Mouse (Mus musculus) limb, embryonic 10.5 days (tissue): Measurements from ENCODE around the gene Lim2. TPM values are rescaled to one million over a fixed set of nuclear protein-coding genes. Genes with fewer than 3 reads are reported as not detected.
A peak's percentile ranks its signal among the peaks of the same experiment; 100 is the strongest.

Experiments used
- DNase-seq: peaks from one replicate; pipeline ENCODE4 v3.0.0-alpha.2; 2017; ENCODE audit warnings: low spot score
- H3K27ac ChIP-seq: fragments of 300-500 bp; sonication (generic); 2 replicates; pipeline ENCODE4 v1.5.1; 2016; ENCODE audit warnings: mild to moderate bottlenecking
- H3K27me3 ChIP-seq: fragments of 300-500 bp; sonication (generic); 2 replicates; pipeline ENCODE4 v1.6.1; 2016; ENCODE audit warnings: low read depth, mild to moderate bottlenecking; ENCODE audit not compliant: poor library complexity, severe bottlenecking
- H3K36me3 ChIP-seq: fragments of 300-500 bp; sonication (generic); 2 replicates; pipeline ENCODE4 v1.6.1; 2016; ENCODE audit warnings: mild to moderate bottlenecking, moderate library complexity
- H3K4me1 ChIP-seq: fragments of 300-500 bp; sonication (generic); 2 replicates; pipeline ENCODE4 v1.6.1; 2016
- H3K4me3 ChIP-seq: fragments of 300-500 bp; sonication (generic); 2 replicates; pipeline ENCODE4 v1.5.1; 2016; ENCODE audit warnings: mild to moderate bottlenecking, moderate library complexity
- H3K9me3 ChIP-seq: fragments of 300-500 bp; sonication (generic); replicated peaks from 2 replicates; pipeline ENCODE4 v1.6.1; 2016; ENCODE audit warnings: mild to moderate bottlenecking
- WGBS: fragments of 180-500 bp; shearing (Covaris S2); methylation state at CpG from one replicate; pipeline ENCODE4 v1.1.7; 2016; 5-methylcytosine and 5-hydroxymethylcytosine counted together
- polyA plus RNA-seq: library from polyadenylated mRNA; unstranded; fragments of >200 nt; fragmentation: Nextera tagmentation; extraction: Ambion mirVana; gene quantifications from 2 replicates; pipeline ENCODE4 v1.2.1, GENCODE M21; 2016

Lim2 gene
- polyA plus RNA-seq, 1 experiment from 2014 or later, result not detected

DNA sequence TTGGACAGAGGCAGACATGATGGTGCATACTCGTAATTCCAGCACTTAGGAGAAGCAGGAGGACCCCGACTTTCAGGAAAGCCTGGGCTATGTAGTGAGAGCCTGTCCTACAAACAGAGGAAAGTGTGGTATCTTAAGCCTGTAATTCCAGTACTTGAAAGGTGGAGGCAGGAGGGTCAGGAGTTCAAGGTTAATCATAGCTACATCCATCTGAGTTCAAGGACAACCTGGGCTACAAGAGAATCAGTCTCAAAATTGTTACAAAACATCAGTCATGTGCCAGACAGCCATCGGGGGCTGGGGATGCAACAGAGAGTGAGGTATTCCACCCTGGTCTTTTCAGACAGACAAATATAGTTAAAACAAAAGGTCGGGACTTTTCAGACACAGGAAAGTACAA, 5.4 kb downstream of the Lim2 start:
- no peak for DNase-seq
- 81% methylated on average over 4 of the region's 4 CpGs for WGBS
- no peak overlapping the region for H3K4me3 ChIP-seq

DNA sequence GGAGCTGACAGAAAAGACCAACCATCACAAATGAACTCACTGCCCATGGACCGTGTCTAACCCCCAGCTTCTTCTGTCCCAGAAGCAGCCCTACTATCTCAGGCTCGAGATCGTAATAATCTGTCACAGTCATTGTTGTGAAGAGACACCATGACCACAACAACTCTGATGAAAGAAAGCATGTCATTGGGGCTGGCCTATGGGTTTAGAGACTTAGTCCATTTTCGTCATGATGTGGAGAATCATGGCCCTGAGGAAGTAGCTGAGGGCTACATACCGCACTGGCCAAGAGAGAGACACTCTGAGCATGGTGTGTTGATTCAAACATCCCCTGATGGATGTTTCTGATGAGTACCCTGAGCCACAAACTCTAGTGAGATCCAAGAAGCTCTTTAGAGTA, 7.2 kb downstream of the Lim2 start:
- H3K4me1 ChIP-seq, result no peaks in the 10 kb centered on the region
- H3K27ac ChIP-seq, result no peak overlapping the region
- DNase-seq, result no peak
- H3K36me3 ChIP-seq, result no peaks in the 10 kb centered on the region
- WGBS, result 91% methylated on average over 5 of the region's 5 CpGs
- H3K27me3 ChIP-seq, result no peaks in the 10 kb centered on the region
- H3K4me3 ChIP-seq, result no peak overlapping the region
- H3K9me3 ChIP-seq, result no peaks in the 10 kb centered on the region

More for the DNA sequence above, 5.4 kb downstream of the Lim2 start:
- no peak overlapping the region for H3K27ac ChIP-seq
- no peaks in the 10 kb centered on the region for H3K4me1 ChIP-seq
- H3K9me3 ChIP-seq, result no peaks in the 10 kb centered on the region
- H3K27me3 ChIP-seq, result no peaks in the 10 kb centered on the region
- no peaks in the 10 kb centered on the region for H3K36me3 ChIP-seq

DNA sequence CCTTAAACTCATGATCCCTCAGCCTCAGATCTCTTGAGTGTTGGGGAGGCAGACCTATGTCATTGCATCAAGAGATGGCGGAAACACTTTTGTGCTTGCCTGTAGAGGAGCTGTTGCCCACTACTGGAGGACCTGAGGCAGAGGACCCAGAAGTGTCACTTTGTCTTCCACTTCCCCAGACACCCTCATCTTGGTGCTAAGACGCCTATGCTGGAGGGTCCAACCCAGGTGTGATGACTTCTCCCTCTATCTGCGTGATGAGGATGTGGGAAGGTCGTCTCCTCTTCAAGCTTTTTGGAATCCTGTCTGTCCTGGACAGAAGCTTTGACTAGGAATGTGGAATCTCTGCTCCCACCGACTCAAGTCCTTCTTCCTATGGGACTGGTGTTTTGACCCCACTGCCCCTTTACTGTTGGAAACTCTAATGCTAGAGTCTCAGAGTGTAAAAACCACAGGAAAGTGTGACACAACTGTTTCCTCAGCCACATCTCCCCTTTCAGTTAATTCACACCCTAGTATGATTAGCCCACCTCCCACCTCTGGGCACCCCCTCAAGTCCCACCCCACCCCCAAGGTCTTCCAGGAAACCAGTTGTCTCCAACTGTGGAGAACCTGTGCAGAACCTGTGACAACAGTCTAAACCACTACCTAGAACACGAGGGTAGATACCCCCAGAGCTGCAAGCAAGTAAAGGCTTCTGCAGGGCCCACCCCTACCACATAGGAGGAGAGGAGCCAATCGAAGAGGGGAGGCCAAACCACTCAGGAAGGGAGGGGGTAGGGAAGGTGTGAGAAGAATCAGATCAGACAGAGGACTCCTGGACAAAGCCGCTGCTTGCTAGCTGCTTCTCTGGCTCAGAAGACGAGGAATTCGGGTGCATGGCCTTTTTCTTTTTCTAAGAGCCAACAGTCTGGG, 9.1 kb downstream of the Lim2 start, which contains the start of gene Nkg7:
Gene Nkg7, plus strand, starts transcription at position 733 of the 915 bp plus-strand sequence.
- Histone ChIP-seq H3K27ac (no peak within 1 kb of the TSS), H3K36me3 (no peaks in the 10 kb centered on the region), H3K27me3 (no peaks in the 10 kb centered on the region), H3K4me1 (no peaks in the 10 kb centered on the region), H3K4me3 (no peak within 1 kb of the TSS), H3K9me3 (no peaks in the 10 kb centered on the region)
- 71% methylated on average over 10 of the region's 10 CpGs for WGBS
- no peak for DNase-seq

DNA sequence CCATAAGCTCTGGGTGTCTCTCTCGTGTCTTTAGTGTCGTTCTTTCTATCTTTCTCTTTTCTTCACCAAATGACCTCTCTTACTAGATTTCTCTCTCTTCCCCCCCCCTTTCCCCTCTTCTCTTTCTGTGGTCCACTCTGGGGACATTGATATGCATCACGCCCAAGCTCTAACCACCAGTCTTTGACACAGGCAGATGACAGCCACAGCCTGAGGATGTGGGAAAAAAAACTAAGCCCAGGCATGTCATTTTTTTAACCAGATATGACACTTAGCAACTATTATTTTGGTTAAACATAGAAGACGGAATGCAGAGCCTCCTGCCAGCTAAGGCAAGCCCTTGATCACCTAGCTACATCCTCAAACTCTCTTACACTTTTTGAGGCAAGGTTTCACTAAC, 11.1 kb downstream of the Lim2 start:
- H3K27me3 ChIP-seq, result no peaks in the 10 kb centered on the region
- WGBS, result 83% methylated on average over 4 of the region's 4 CpGs
- peaks cover 6% of the 10 kb centered on the region for H3K4me1 ChIP-seq
- H3K9me3 ChIP-seq, result no peaks in the 10 kb centered on the region
- H3K36me3 ChIP-seq, result no peaks in the 10 kb centered on the region
- no peak overlapping the region for H3K27ac ChIP-seq
- H3K4me3 ChIP-seq, result no peak overlapping the region
- no peak for DNase-seq

DNA sequence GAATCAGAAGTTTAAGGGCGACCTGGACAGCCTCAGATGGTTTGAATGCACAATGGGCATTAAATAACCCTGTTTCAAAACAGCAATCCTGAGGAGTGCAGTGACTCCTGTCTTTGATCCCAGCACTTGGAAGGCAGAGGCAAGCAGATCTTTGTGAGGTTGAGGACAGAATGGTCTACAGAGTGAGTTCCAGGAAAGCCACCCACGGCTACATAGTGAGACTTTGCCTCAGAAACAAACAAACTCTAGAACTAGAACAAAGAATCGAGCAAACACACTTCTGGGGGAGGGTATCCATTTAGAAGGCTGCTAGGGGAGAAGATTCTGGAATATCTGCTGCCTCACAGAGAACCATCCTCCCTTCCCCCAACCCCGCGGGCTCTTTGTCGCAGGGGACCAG, 13.0 kb downstream of the Lim2 start, which contains the start of gene Cldnd2:
Gene Cldnd2, plus strand, starts transcription at position 301 of the 400 bp plus-strand sequence.
- Histone ChIP-seq H3K4me3 (no peak within 1 kb of the TSS), H3K9me3 (no peaks in the 10 kb centered on the region), H3K4me1 (peaks cover 16% of the 10 kb centered on the region), H3K36me3 (no peaks in the 10 kb centered on the region), H3K27me3 (no peaks in the 10 kb centered on the region), H3K27ac (no peak within 1 kb of the TSS)
- WGBS, result 85% methylated on average over 6 of the region's 6 CpGs
- no peak for DNase-seq

DNA sequence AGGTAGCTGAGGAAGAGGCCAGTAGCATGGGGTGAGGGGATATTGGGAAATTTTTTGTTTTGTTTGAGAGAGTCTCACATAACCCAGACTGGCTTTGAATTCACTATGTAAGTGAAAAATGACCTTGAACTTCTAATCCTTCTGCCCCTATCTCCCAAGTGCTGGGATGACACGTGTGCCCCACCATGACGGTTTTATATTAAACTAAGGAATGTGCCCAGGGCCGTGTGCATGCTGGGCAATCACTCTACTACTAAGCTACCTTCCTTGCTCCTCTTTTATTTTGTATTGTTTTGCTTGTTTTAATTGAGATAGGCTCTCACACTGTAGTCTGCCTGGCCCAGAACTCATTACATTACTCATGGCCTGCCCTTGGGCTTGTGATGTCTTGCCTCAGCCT, 13.6 kb downstream of the Lim2 start:
- no peak overlapping the region for H3K27ac ChIP-seq
- H3K4me1 ChIP-seq, result peaks cover 16% of the 10 kb centered on the region
- H3K4me3 ChIP-seq, result no peak overlapping the region
- no peaks in the 10 kb centered on the region for H3K27me3 ChIP-seq
- H3K36me3 ChIP-seq, result no peaks in the 10 kb centered on the region
- no peaks in the 10 kb centered on the region for H3K9me3 ChIP-seq
- 88% methylated on average over 3 of the region's 3 CpGs for WGBS
- no peak for DNase-seq

DNA sequence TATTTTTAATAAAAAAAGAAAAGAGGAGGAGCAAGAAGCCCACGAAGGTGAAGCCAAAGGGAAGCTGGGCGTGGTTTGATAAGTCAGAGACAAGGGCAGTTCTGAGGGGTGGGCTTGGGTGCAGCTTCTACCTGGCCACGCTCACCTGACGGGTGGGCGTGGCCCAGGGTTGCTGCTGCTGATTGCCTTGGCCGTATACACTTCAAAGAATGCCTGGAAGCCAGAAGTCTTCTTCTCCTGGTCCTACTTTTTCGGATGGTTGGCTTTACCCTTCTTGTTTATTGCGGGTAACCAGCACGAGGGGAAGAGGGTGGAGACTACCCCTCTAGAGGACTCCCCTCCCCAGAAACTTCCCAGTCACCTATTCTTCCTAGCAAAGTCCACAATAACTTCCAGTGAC, 15.2 kb downstream of the Lim2 start:
- H3K9me3 ChIP-seq, result no peaks in the 10 kb centered on the region
- no peaks in the 10 kb centered on the region for H3K27me3 ChIP-seq
- H3K36me3 ChIP-seq, result no peaks in the 10 kb centered on the region
- peaks cover 16% of the 10 kb centered on the region for H3K4me1 ChIP-seq
- WGBS, result 9% methylated on average over 9 of the region's 9 CpGs
- peak overlapping the region; percentile 65 for H3K4me3 ChIP-seq
- no peak for DNase-seq
- peak overlapping the region; percentile 86 for H3K27ac ChIP-seq

DNA sequence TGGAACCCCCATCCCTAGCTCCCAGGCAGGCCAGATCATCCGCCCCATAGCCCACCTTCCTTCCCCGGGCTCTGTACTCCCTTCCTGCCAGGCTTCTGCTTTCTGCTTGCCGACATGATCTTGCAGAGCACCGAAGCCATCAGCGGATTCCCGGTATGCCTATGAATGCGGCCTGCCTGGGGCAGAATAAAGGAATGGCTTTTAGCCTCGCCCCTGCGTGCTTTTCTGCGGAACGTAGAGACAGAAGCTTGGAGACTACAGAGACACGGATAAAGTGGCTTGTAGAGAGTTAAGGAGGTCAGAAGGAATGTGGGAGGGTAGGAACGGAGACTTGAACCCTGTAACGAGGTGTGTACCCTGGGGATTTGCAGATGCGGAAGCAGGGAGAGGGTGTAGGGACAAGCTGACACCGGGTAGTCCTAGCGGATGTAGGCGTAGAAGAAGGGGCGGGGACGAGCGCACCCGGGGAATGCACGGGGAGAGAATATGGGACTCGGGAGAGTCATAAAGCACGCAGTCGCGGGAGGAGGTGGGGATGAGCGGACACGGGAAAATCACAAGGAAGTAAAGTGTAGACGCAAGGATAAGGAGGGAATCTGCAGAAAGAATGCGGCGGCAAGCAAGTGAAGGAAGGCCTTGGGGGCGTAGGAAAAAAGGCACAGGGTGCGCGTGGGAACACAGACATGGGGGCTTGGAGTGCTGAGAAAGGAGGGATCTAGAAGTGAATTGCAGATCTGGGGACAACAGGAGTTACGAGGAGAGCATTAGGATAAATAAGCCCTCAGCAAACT, 15.9 kb downstream of the Lim2 start:
- Histone ChIP-seq H3K4me1 (peaks cover 16% of the 10 kb centered on the region), H3K27ac (peak overlapping the region; percentile 86), H3K4me3 (peak overlapping the region; percentile 65), H3K36me3 (no peaks in the 10 kb centered on the region), H3K9me3 (no peaks in the 10 kb centered on the region), H3K27me3 (no peaks in the 10 kb centered on the region)
- 2% methylated on average over 36 of the region's 36 CpGs for WGBS
- DNase-seq, result peak; percentile 73

DNA sequence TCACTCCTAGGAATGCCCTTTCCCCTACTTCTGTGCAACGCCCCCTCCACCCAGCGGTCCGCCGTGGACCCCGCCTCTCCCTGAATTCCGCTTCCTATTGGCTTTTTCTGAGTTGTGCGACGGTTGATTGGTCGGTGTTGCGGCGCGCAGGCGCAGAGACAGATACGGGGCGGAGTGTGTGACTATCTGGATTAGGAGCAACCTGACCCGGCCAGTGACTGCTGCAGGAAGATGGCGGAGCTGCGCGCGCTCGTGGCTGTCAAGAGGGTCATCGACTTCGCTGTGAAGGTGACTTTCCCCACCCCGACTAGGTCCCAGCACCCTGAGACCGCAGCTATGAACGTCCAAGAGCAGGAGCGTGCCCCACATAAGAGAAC, 16.4 kb downstream of the Lim2 start, which contains the start of the genes Etfb and Gm45233:
Gene Etfb, plus strand, starts transcription at position 167 of the 377 bp plus-strand sequence.
Gene Gm45233, plus strand, starts transcription at position 212 of the 377 bp plus-strand sequence.
- under 1% methylated on average over 27 of the region's 27 CpGs for WGBS
- Histone ChIP-seq H3K27ac (peak within 1 kb of the TSS; percentile 86), H3K36me3 (no peaks in the 10 kb centered on the region), H3K4me3 (peak within 1 kb of the TSS; percentile 65), H3K9me3 (no peaks in the 10 kb centered on the region), H3K27me3 (no peaks in the 10 kb centered on the region), H3K4me1 (peaks cover 16% of the 10 kb centered on the region)
- peak; percentile 94 for DNase-seq

DNA sequence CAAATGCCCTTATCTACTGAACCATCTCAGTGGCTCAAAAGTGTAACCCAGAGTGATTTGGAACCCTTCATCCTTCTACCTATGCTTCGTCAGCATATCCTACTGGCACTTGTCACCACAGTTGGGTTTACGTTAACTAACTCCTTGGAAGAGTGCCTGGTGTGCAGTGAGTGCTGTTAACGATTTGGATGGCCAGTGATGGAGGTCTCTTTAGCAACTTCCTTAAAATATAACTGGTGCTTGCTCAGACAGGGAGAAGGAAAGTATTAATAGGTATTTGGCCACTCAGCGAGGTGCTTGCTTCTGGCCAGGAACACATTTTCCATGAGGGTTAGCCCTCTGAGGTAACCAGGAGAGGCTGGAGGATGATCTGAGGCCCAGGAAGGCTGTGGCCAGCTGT, 20.3 kb downstream of the Lim2 start:
- Histone ChIP-seq H3K27me3 (no peaks in the 10 kb centered on the region), H3K27ac (no peak overlapping the region), H3K4me1 (peaks cover 13% of the 10 kb centered on the region), H3K36me3 (peaks cover 17% of the 10 kb centered on the region), H3K4me3 (no peak overlapping the region), H3K9me3 (no peaks in the 10 kb centered on the region)
- 92% methylated on average over 4 of the region's 4 CpGs for WGBS
- no peak for DNase-seq

DNA sequence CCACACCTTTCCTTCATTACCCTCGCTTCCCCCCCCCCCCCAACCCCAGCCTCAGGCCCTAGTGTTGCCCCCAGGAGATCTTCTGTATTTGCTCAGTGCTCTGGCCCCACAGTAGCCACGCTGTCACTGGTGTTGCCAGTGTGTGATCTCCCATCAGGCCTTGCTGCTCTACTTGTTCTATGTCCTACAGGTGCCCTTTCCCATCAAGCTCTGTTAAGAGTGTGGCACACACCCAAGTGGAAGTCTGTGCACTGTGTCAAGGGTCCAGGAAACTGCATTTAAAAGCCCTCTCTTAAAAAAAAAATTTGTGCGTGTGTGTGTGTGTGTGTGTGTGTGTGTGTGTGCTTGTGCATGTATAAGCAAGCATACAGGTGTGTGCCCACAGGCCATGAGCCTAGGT, 20.8 kb downstream of the Lim2 start:
- Histone ChIP-seq H3K27ac (no peak overlapping the region), H3K4me3 (no peak overlapping the region), H3K4me1 (peaks cover 10% of the 10 kb centered on the region), H3K36me3 (peaks cover 22% of the 10 kb centered on the region), H3K27me3 (no peaks in the 10 kb centered on the region), H3K9me3 (no peaks in the 10 kb centered on the region)
- 89% methylated on average over 3 of the region's 3 CpGs for WGBS
- no peak for DNase-seq

DNA sequence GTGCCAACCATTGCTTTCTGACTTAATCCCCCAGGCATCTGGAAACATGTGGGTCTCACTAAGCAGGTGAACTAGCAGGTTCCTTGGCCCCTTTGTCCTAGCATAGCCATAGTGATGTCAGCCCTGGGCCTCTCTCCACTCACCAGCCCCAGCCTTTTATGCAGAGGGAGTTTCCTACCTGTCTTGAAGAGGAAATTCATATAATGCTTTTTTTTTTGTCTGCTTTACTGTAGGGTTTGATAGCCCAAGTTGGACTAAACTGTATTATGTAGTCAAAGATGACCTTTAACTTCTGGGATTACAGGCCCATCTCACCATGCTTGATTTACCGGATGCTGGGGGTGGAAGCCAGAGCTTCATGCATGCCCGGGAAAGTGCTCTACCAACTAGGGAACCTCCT, 22.3 kb downstream of the Lim2 start:
- peaks cover 37% of the 10 kb centered on the region for H3K36me3 ChIP-seq
- peaks cover 3% of the 10 kb centered on the region for H3K4me1 ChIP-seq
- H3K27ac ChIP-seq, result no peak overlapping the region
- WGBS, result 94% methylated on average over 2 of the region's 2 CpGs
- H3K9me3 ChIP-seq, result no peaks in the 10 kb centered on the region
- DNase-seq, result no peak
- no peaks in the 10 kb centered on the region for H3K27me3 ChIP-seq
- no peak overlapping the region for H3K4me3 ChIP-seq

DNA sequence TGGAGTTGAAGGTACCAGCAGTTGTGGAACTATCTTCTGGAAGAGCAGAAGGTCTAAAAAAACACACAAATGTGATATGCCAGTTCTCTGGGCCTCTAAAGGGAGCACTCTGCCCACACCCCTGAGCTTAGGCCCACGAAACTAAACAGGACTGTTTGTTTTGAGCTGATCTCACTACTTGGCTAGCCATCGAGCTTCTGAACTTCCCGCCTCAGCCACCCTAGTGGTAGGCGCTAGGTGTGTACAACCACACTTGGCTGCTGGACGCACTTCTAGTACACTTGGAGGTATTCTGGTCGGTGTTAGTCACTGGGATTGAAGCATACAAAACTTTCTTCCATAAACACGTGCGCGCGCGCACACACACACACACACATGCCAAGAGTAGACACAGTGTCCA, 24.3 kb downstream of the Lim2 start:
- Histone ChIP-seq H3K27me3 (no peaks in the 10 kb centered on the region), H3K27ac (no peak overlapping the region), H3K36me3 (peaks cover 56% of the 10 kb centered on the region), H3K9me3 (no peaks in the 10 kb centered on the region), H3K4me3 (no peak overlapping the region), H3K4me1 (no peaks in the 10 kb centered on the region)
- no peak for DNase-seq
- 96% methylated on average over 11 of the region's 11 CpGs for WGBS
